Mouse (Mus musculus): ENCODE results near the gene Lmf2.

Gene Lmf2

DNA sequence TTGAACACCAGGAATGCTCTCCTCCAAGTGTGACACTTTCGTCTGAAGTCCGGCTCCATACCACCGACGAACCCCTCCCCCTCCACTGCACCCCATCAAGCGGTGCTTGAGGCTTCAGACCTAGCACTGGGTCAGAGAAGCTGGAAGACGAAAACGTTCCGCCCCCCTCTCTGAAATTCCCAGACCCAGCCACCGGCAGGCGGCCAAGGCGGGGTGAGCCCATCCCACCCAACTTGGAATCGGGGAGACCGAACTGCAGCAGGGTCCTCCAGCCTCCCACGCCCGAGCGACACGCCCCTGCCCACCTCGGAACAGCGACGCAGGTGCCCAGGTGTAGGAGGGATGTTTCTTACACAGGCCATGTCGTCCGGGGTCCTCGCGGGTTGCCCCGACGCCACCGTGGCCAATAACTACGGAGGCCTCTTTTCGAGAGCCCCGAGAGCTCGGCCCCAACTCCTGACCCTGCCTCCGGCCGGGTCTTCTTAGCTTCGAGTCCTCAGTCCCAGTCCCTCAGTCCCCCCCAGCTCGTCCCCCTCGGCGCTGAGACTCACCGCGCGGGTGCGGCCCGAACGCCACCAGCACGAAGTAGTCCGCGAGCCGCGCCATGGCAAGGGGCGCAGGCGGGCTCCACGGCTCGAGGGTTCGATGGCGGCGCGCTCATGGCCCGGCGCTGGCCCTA, 40.8 kb downstream of the Lmf2 start:
- peak; percentile 52 to 61 for DNase-seq

DNA sequence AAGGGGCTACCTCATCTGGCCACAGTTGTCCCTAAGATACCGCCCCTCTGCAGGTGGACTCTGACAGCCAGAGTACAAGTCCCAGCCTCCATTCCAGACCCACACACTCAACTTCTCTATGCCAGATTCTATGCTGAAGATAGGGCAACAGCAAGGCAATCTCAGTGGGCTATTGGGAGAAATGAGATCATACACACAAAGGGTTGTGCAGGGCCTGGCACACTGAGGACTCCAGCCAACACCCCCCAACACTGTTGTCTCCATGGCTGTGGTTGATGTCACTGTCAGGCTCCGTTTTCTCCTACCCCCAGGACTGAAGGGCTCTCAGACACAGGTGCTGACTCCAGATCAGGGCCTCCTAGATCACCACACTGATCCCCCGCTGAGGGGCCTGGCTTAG, 41.4 kb downstream of the Lmf2 start:
- no peak for DNase-seq

DNA sequence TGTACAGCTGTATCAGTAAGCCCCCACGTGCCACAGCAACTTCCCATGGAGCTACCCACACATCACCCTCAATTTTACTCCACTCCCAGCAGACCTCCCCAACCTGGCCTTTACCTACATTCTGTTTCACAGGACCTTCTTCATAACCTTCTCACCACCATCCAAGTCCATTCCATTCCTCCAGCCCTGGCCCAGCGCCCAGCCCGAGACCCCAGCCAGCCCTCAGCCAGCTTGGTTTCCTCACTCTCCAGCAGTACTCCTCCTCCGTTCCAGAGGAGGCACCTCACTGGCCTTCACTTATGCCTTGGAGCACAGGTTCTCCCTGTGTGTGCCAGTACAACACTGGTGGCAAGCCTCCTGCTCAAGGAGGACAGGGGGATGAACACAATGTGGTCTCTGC, 42.1 kb downstream of the Lmf2 start:
- no peak for DNase-seq

DNA sequence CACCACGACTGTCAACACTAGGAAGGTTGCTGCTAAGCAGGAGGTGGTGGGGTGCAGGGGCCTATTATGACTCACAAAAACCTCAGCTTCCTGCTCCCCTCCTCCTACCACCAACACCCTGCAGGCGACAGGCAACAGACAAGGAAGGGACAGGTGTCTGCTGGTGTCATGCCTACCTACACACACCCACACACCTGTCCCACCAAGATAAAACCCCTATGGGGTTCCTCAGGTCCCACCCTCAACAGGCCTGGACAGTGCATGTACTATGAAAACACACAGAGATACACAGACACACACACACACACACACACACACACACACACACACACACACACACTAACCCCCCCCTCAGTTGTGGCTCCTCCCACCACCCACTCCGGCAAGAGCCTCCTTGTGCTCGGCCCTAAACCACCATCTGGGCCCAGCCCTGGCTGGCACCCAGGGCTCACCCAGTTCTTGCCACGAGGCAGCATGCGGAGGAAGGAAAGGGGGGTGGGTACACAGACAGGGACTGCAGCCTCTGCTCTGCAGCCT, 45.4 kb downstream of the Lmf2 start:
- peak; percentile 32 to 57 for DNase-seq

DNA sequence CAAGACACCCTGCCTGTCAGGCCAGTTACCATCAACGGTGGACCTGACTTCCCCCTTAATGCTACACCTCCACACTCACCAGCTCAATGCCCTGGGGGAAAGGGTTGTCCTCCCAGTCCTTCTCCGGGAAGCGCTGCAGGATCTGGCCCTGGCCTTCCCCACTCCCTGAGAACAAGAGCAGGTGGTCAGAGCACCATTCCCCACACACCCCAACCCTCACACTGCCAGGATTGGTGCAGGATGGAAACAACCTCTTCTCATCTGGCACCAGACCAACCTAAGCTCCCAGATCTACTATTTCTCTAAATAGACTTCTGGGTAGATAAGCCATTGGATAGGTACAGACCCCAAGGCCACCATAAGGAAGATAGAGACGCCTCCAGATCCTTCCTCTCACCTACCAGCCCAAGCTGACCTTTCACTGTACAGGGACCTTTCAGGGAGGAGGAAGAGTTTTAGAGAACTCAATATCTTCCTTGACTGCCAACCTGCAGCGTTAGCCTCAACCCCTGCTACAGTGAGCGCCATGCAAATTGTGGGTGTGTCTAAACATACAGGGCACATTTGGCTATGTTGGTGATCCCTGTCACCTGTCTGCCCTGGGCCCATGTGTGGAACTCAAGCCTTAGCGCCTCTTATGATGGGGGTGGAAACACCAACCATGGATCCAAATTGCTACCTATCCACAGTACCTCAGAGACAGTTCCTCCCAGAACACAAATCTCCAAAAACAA, 46.9 kb downstream of the Lmf2 start:
- no peak for DNase-seq

DNA sequence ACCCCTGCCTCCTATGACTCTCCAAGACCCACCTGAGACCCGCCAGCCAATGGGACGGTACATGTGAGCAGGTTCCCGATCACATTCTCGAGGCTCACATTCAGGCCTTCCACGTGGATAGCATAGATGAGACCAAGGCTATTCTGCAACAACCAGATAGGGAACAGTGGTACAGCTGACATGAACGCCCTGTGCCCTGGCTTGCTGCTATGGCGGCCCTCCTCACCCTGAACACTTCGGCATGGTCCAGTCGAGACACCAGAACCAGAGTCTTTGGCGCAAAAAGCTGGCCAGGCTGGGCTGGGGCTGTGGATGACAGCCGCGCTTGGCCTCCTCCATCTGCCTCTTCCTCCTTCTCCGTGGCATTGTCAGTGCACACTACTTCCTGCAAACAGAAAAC, 48.0 kb downstream of the Lmf2 start:
- no peak for DNase-seq

DNA sequence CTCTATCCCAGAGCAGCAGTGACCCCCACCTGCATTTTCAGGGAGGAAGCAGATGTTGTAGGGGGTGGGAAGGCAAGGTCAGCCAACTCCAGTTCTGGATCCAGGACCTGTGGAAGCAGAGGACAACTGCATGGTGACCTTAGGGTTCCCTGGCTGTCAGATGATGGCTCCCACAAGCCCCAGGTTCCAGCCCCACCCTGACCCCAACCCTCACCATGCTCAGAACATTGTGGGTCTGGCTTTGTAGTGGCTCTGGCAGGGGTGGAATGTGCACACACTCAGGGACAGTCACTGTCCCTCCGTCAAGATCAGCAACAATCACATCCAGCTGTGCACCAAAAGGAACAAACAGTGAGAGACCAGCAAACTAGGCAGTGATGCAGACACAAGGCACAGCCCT, 49.5 kb downstream of the Lmf2 start:
- DNase-seq: no peak

Data from lung, postnatal 4 days (tissue).